Mouse (Mus musculus) lung, embryonic 16.5 days (tissue): ENCODE measurements at regions not wholly inside any gene's neighbourhood (a gene's known extent, or its start where the extent isn't known, plus 50 kb on each side); places are given as distances from the start of the nearest gene placed in this dataset.

ENCODE experiments used
- ATAC-seq: fragments of 200-750 bp; cut with Nextera tagmentation; 2 replicates; pipeline ENCODE4 v1.8.0; 2017; ENCODE audit warnings: low read depth, mild to moderate bottlenecking, moderate library complexity
- H3K27ac ChIP-seq: fragments of 300-500 bp; sonication (generic); 2 replicates; pipeline ENCODE4 v1.5.1; 2014; ENCODE audit warnings: mild to moderate bottlenecking, control low read depth, low read length
- H3K27me3 ChIP-seq: fragments of 300-500 bp; sonication (generic); 2 replicates; pipeline ENCODE4 v1.6.1; 2014; ENCODE audit warnings: low read depth, low read length, mixed read lengths; ENCODE audit not compliant: control insufficient read depth, insufficient read depth
- H3K36me3 ChIP-seq: fragments of 300-500 bp; sonication (generic); 2 replicates; pipeline ENCODE4 v1.6.1; 2014; ENCODE audit warnings: low read length; ENCODE audit not compliant: control insufficient read depth, insufficient read depth
- H3K4me1 ChIP-seq: fragments of 300-500 bp; sonication (generic); replicated peaks from 2 replicates; pipeline ENCODE4 v1.6.1; 2014; ENCODE audit warnings: low read length, mixed read lengths; ENCODE audit not compliant: control insufficient read depth, insufficient read depth
- H3K4me2 ChIP-seq: fragments of 300-500 bp; sonication (generic); 2 replicates; pipeline ENCODE4 v1.6.1; 2014; ENCODE audit warnings: low read depth, low read length, control low read depth
- H3K4me3 ChIP-seq: fragments of 300-500 bp; sonication (generic); 2 replicates; pipeline ENCODE4 v1.5.1; 2014; ENCODE audit warnings: mild to moderate bottlenecking, low read length, control low read depth
- H3K9ac ChIP-seq: fragments of 300-500 bp; sonication (generic); 2 replicates; pipeline ENCODE4 v1.6.1; 2014; ENCODE audit warnings: low read length, control low read depth
- H3K9me3 ChIP-seq: fragments of 300-500 bp; sonication (generic); 2 replicates; pipeline ENCODE4 v1.6.1; 2016; ENCODE audit warnings: low read length; ENCODE audit not compliant: control insufficient read depth
- WGBS: fragments of 180-500 bp; shearing (Covaris S2); extraction: QIAGEN DNeasy Blood & Tissue Kit; methylation state at CpG from one replicate; pipeline ENCODE4 v1.1.7; 2014; 5-methylcytosine and 5-hydroxymethylcytosine counted together

- Histone ChIP-seq H3K9ac (no peak overlapping the region), H3K27ac (no peak overlapping the region), H3K9me3 (no peaks in the 10 kb centered on the region), H3K27me3 (no peaks in the 10 kb centered on the region), H3K4me3 (no peak overlapping the region), H3K4me2 (no peak overlapping the region), H3K36me3 (no peaks in the 10 kb centered on the region), H3K4me1 (no peaks in the 10 kb centered on the region)
- ATAC-seq: no peak
- WGBS: 40% methylated on average over 1 of the region's 1 CpGs
These were observed 129.5 kb upstream of the 4933415F23Rik start for GRCm38 (mm10) chr1:23231522-23231921.

- no peaks in the 10 kb centered on the region for H3K9me3 ChIP-seq
- no peaks in the 10 kb centered on the region for H3K36me3 ChIP-seq
- no peak overlapping the region for H3K4me2 ChIP-seq
- H3K9ac ChIP-seq: no peak overlapping the region
- no peaks in the 10 kb centered on the region for H3K4me1 ChIP-seq
- H3K4me3 ChIP-seq: no peak overlapping the region
- no peak overlapping the region for H3K27ac ChIP-seq
- ATAC-seq: peak; percentile 86
- no peaks in the 10 kb centered on the region for H3K27me3 ChIP-seq
- WGBS: 63% methylated on average over 6 of the region's 6 CpGs
These were observed 126.4 kb upstream of the 4933415F23Rik start for GRCm38 (mm10) chr1:23228478-23228877.

GRCm38 (mm10) chr1:23214462-23215158 lies 112.6 kb upstream of the 4933415F23Rik start:
- WGBS: 48% methylated on average over 13 of the region's 13 CpGs
- no peaks in the 10 kb centered on the region for H3K36me3 ChIP-seq
- no peaks in the 10 kb centered on the region for H3K9me3 ChIP-seq
- no peak overlapping the region for H3K9ac ChIP-seq
- no peak for ATAC-seq
- H3K27ac ChIP-seq: no peak overlapping the region
- H3K4me1 ChIP-seq: no peaks in the 10 kb centered on the region
- H3K4me2 ChIP-seq: no peak overlapping the region
- H3K27me3 ChIP-seq: no peaks in the 10 kb centered on the region
- no peak overlapping the region for H3K4me3 ChIP-seq

- Histone ChIP-seq H3K4me3 (no peak overlapping the region), H3K9me3 (no peaks in the 10 kb centered on the region), H3K27ac (no peak overlapping the region), H3K27me3 (no peaks in the 10 kb centered on the region), H3K36me3 (no peaks in the 10 kb centered on the region), H3K4me1 (peaks cover 3% of the 10 kb centered on the region), H3K9ac (no peak overlapping the region), H3K4me2 (no peak overlapping the region)
- WGBS: 58% methylated on average over 1 of the region's 1 CpGs
- no peak for ATAC-seq
These were observed 105.8 kb upstream of the 4933415F23Rik start for GRCm38 (mm10) chr1:23207843-23208242.

GRCm38 (mm10) chr1:23207024-23207423 lies 105.0 kb upstream of the 4933415F23Rik start:
- H3K4me3 ChIP-seq: no peak overlapping the region
- no peak overlapping the region for H3K4me2 ChIP-seq
- H3K36me3 ChIP-seq: no peaks in the 10 kb centered on the region
- ATAC-seq: no peak
- 55% methylated on average over 4 of the region's 4 CpGs for WGBS
- no peak overlapping the region for H3K9ac ChIP-seq
- H3K27ac ChIP-seq: no peak overlapping the region
- no peaks in the 10 kb centered on the region for H3K9me3 ChIP-seq
- peaks cover 7% of the 10 kb centered on the region for H3K4me1 ChIP-seq
- H3K27me3 ChIP-seq: no peaks in the 10 kb centered on the region

- H3K4me3 ChIP-seq: no peak overlapping the region
- no peak overlapping the region for H3K9ac ChIP-seq
- WGBS: 22% methylated on average over 5 of the region's 5 CpGs
- H3K27me3 ChIP-seq: no peaks in the 10 kb centered on the region
- H3K9me3 ChIP-seq: no peaks in the 10 kb centered on the region
- peak; percentile 78 for ATAC-seq
- peaks cover 18% of the 10 kb centered on the region for H3K4me1 ChIP-seq
- H3K36me3 ChIP-seq: no peaks in the 10 kb centered on the region
- H3K27ac ChIP-seq: peak overlapping the region; percentile 92
- peak overlapping the region; percentile 36; the same call in 1 of the 2 replicates for H3K4me2 ChIP-seq
These were observed 100.7 kb upstream of the 4933415F23Rik start for GRCm38 (mm10) chr1:23202511-23203435.

- WGBS: 23% methylated on average over 4 of the region's 4 CpGs
- Histone ChIP-seq H3K9me3 (no peaks in the 10 kb centered on the region), H3K36me3 (no peaks in the 10 kb centered on the region), H3K4me2 (0 out of 2 replicates have a peak overlapping the region, but pooled peaks have one; percentile 21), H3K4me1 (peaks cover 18% of the 10 kb centered on the region), H3K4me3 (no peak overlapping the region), H3K9ac (no peak overlapping the region), H3K27ac (peak overlapping the region; percentile 74), H3K27me3 (no peaks in the 10 kb centered on the region)
- ATAC-seq: peak; percentile 59
These were observed 98.4 kb upstream of the 4933415F23Rik start for GRCm38 (mm10) chr1:23200460-23200859.

GRCm38 (mm10) chr1:23190316-23191005 lies 88.4 kb upstream of the 4933415F23Rik start:
- H3K4me3 ChIP-seq: no peak overlapping the region
- no peaks in the 10 kb centered on the region for H3K36me3 ChIP-seq
- H3K9ac ChIP-seq: no peak overlapping the region
- H3K27me3 ChIP-seq: no peaks in the 10 kb centered on the region
- no peak overlapping the region for H3K4me2 ChIP-seq
- H3K27ac ChIP-seq: peak overlapping the region; percentile 69
- WGBS: 56% methylated on average over 3 of the region's 3 CpGs
- peak; percentile 79 for ATAC-seq
- no peaks in the 10 kb centered on the region for H3K9me3 ChIP-seq
- H3K4me1 ChIP-seq: peaks cover 7% of the 10 kb centered on the region

GRCm38 (mm10) chr1:23189790-23190189 lies 87.7 kb upstream of the 4933415F23Rik start:
- 63% methylated on average over 4 of the region's 4 CpGs for WGBS
- Histone ChIP-seq H3K9ac (no peak overlapping the region), H3K4me3 (no peak overlapping the region), H3K4me1 (peaks cover 7% of the 10 kb centered on the region), H3K9me3 (no peaks in the 10 kb centered on the region), H3K4me2 (no peak overlapping the region), H3K36me3 (no peaks in the 10 kb centered on the region), H3K27me3 (no peaks in the 10 kb centered on the region), H3K27ac (peak overlapping the region; percentile 69)
- peak; percentile 58 for ATAC-seq
